Mouse (Mus musculus) limb, embryonic 12.5 days (tissue): ENCODE measurements around the gene Gm21976. TPM values are rescaled to one million over a fixed set of nuclear protein-coding genes. Genes with fewer than 3 reads are reported as not detected.
A peak's percentile ranks its signal among the peaks of the same experiment; 100 is the strongest.

Experiments
- ATAC-seq: fragments of 200-750 bp; cut with Nextera tagmentation; 2 replicates; pipeline ENCODE4 v1.8.0; 2017; ENCODE audit warnings: low read depth, moderate TSS enrichment; ENCODE audit not compliant: insufficient number of reproducible peaks, insufficient read depth, low FRiP score, low TSS enrichment
- H3K27ac ChIP-seq: fragments of 300-500 bp; sonication (generic); 2 replicates; pipeline ENCODE4 v1.5.1; 2016; ENCODE audit warnings: mild to moderate bottlenecking, moderate library complexity
- H3K27me3 ChIP-seq: fragments of 300-500 bp; sonication (generic); 2 replicates; pipeline ENCODE4 v1.6.1; 2016; ENCODE audit warnings: mild to moderate bottlenecking, moderate library complexity
- H3K36me3 ChIP-seq: fragments of 300-500 bp; sonication (generic); 2 replicates; pipeline ENCODE4 v1.6.1; 2016; ENCODE audit warnings: mild to moderate bottlenecking, moderate library complexity
- H3K4me1 ChIP-seq: fragments of 300-500 bp; sonication (generic); replicated peaks from 2 replicates; pipeline ENCODE4 v1.6.1; 2016
- H3K4me2 ChIP-seq: fragments of 300-500 bp; sonication (generic); 2 replicates; pipeline ENCODE4 v1.6.1; 2016; ENCODE audit warnings: mild to moderate bottlenecking, moderate library complexity
- H3K4me3 ChIP-seq: fragments of 300-500 bp; sonication (generic); replicated peaks from 2 replicates; pipeline ENCODE4 v1.5.1; 2016; ENCODE audit warnings: mild to moderate bottlenecking
- H3K9ac ChIP-seq: fragments of 300-500 bp; sonication (generic); replicated peaks from 2 replicates; pipeline ENCODE4 v1.6.1; 2016; ENCODE audit warnings: mild to moderate bottlenecking, moderate library complexity
- H3K9me3 ChIP-seq: fragments of 300-500 bp; sonication (generic); 2 replicates; pipeline ENCODE4 v1.6.1; 2016; ENCODE audit warnings: mild to moderate bottlenecking, moderate library complexity
- WGBS: fragments of 180-500 bp; shearing (Covaris S2); methylation state at CpG from one replicate; pipeline ENCODE4 v1.1.7; 2016; 5-methylcytosine and 5-hydroxymethylcytosine counted together
- polyA plus RNA-seq: library from polyadenylated mRNA; unstranded; fragments of >200 nt; fragmentation: Nextera tagmentation; extraction: Ambion mirVana; gene quantifications from 2 replicates; pipeline ENCODE4 v1.2.1, GENCODE M21; 2016

Gm21976 gene
- polyA plus RNA-seq = not detected in 2 replicates

- no peak within 1 kb of the TSS for H3K27ac ChIP-seq
- no peaks in the 10 kb centered on the region for H3K9me3 ChIP-seq
- no peak for ATAC-seq
- H3K4me1 ChIP-seq = no peaks in the 10 kb centered on the region
- no peak within 1 kb of the TSS for H3K9ac ChIP-seq
- H3K27me3 ChIP-seq = no peaks in the 10 kb centered on the region
- peaks cover 7% of the 10 kb centered on the region for H3K36me3 ChIP-seq
- no peak within 1 kb of the TSS for H3K4me3 ChIP-seq
- H3K4me2 ChIP-seq = no peak within 1 kb of the TSS
- 75% methylated on average over 5 of the region's 5 CpGs for WGBS
Measured at GRCm38 (mm10) chr13:98279686-98280085, at the start of gene Gm21976. Gene Gm21976, plus strand, starts transcription at chr13:98279887.

GRCm38 (mm10) chr13:98230511-98230910 lies 49.2 kb upstream of the Gm21976 start:
- H3K9ac ChIP-seq = no peak overlapping the region
- H3K4me2 ChIP-seq = no peak overlapping the region
- H3K27me3 ChIP-seq = no peaks in the 10 kb centered on the region
- no peak overlapping the region for H3K4me3 ChIP-seq
- ATAC-seq = no peak
- H3K27ac ChIP-seq = no peak overlapping the region
- no peaks in the 10 kb centered on the region for H3K9me3 ChIP-seq
- WGBS = 90% methylated on average over 1 of the region's 1 CpGs
- no peaks in the 10 kb centered on the region for H3K4me1 ChIP-seq
- no peaks in the 10 kb centered on the region for H3K36me3 ChIP-seq

GRCm38 (mm10) chr13:98235451-98235850 lies 44.2 kb upstream of the Gm21976 start:
- Histone ChIP-seq H3K9me3 (no peaks in the 10 kb centered on the region), H3K4me3 (no peak overlapping the region), H3K4me2 (no peak overlapping the region), H3K27me3 (no peaks in the 10 kb centered on the region), H3K27ac (no peak overlapping the region), H3K36me3 (no peaks in the 10 kb centered on the region), H3K9ac (no peak overlapping the region), H3K4me1 (no peaks in the 10 kb centered on the region)
- WGBS = 82% methylated on average over 6 of the region's 6 CpGs
- no peak for ATAC-seq

GRCm38 (mm10) chr13:98239978-98240641 lies 39.6 kb upstream of the Gm21976 start:
- Histone ChIP-seq H3K4me3 (no peak overlapping the region), H3K9ac (no peak overlapping the region), H3K9me3 (no peaks in the 10 kb centered on the region), H3K4me1 (no peaks in the 10 kb centered on the region), H3K27ac (no peak overlapping the region), H3K27me3 (no peaks in the 10 kb centered on the region), H3K36me3 (no peaks in the 10 kb centered on the region), H3K4me2 (no peak overlapping the region)
- WGBS = 21% methylated on average over 12 of the region's 12 CpGs
- ATAC-seq = no peak

- Histone ChIP-seq H3K4me3 (no peak overlapping the region), H3K4me2 (no peak overlapping the region), H3K9me3 (no peaks in the 10 kb centered on the region), H3K36me3 (peaks cover 9% of the 10 kb centered on the region; the same call in 1 of the 2 replicates), H3K4me1 (no peaks in the 10 kb centered on the region), H3K27ac (no peak overlapping the region), H3K27me3 (no peaks in the 10 kb centered on the region), H3K9ac (no peak overlapping the region)
- ATAC-seq = no peak
- 72% methylated on average over 9 of the region's 9 CpGs for WGBS
Measured at GRCm38 (mm10) chr13:98241531-98242282, 38.0 kb upstream of the Gm21976 start.

GRCm38 (mm10) chr13:98244571-98245350 lies 34.9 kb upstream of the Gm21976 start:
- Histone ChIP-seq H3K27ac (no peak overlapping the region), H3K27me3 (no peaks in the 10 kb centered on the region), H3K4me3 (no peak overlapping the region), H3K4me2 (no peak overlapping the region), H3K36me3 (peaks cover 35% of the 10 kb centered on the region), H3K9me3 (no peaks in the 10 kb centered on the region), H3K9ac (no peak overlapping the region), H3K4me1 (no peaks in the 10 kb centered on the region)
- WGBS = 75% methylated on average over 5 of the region's 5 CpGs
- no peak for ATAC-seq

DNA sequence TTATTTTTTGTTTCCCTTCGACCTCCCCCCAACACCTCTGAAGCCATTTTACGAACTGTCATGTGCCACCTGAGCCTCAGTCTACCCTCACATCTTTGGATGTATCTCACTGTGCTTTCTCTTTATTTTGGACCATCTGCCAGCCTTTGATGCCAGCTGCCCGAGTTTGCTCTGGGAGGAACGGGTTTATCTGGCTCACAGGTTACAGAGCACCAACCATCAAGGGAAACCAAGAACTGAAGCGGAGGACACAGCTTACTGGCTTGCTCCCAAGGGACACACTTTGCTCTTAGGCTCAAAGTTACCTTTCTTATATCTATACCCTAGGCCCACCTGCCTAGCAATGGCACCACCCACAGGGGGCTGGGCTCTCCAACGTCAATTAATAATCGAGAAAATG lies 34.3 kb upstream of the Gm21976 start:
- Histone ChIP-seq H3K27ac (no peak overlapping the region), H3K4me2 (no peak overlapping the region), H3K4me1 (no peaks in the 10 kb centered on the region), H3K4me3 (no peak overlapping the region), H3K9ac (no peak overlapping the region), H3K9me3 (no peaks in the 10 kb centered on the region), H3K27me3 (no peaks in the 10 kb centered on the region), H3K36me3 (peaks cover 41% of the 10 kb centered on the region)
- WGBS = 69% methylated on average over 7 of the region's 7 CpGs
- ATAC-seq = no peak

DNA sequence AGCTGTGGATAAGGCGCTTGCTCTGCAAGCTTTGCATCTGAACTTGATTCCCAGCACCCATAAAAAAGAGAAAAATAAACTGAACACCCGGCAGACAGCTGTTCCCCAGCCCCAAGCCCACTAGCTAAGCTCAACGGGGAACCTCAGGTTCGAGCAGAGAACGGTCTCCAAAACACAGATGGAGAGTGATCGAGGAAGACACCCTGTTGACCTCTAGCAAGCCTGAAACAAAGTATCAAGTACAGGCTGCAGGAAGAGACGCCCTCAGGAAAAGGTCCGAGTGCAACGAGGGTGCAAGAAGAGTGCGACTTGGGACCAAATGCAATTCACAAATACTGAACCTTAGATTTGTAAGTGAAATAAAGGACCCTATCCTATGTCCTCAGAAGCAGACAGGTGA lies 30.1 kb upstream of the Gm21976 start:
- Histone ChIP-seq H3K4me3 (no peak overlapping the region), H3K36me3 (peaks cover 82% of the 10 kb centered on the region), H3K9ac (no peak overlapping the region), H3K27ac (no peak overlapping the region), H3K4me2 (no peak overlapping the region), H3K9me3 (no peaks in the 10 kb centered on the region), H3K4me1 (no peaks in the 10 kb centered on the region), H3K27me3 (no peaks in the 10 kb centered on the region)
- 85% methylated on average over 10 of the region's 10 CpGs for WGBS
- ATAC-seq = no peak

DNA sequence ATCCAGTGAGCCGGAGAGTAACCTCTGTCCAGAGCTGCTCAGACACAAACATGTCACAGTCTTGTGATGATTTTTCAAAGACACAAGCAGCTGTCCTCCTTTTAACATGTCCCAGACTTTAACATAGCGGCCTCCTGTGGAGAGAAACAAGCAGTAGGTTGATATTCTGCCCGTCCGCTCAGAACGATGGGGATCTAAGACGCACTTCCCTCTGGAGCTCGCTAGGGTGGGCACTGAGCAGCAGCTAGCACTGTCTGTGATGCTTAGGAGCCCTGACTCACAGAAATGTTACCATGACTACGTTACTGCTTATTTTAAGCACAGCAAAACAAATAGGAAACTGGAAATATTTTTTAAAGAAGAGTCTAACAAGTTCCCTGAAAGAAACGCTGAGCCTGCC lies 24.8 kb upstream of the Gm21976 start:
- Histone ChIP-seq H3K27me3 (no peaks in the 10 kb centered on the region), H3K4me2 (no peak overlapping the region), H3K4me1 (no peaks in the 10 kb centered on the region), H3K9me3 (no peaks in the 10 kb centered on the region), H3K27ac (no peak overlapping the region), H3K9ac (no peak overlapping the region), H3K36me3 (peaks cover 93% of the 10 kb centered on the region), H3K4me3 (no peak overlapping the region)
- 80% methylated on average over 9 of the region's 9 CpGs for WGBS
- no peak for ATAC-seq

GRCm38 (mm10) chr13:98262636-98263457 lies 16.8 kb upstream of the Gm21976 start, which contains the start of the genes Utp15 and Ankra2:
Gene Utp15, minus strand, starts transcription at chr13:98263041.
Gene Ankra2, plus strand, starts transcription at chr13:98263074.
- peak within 1 kb of the TSS; percentile 82 for H3K4me2 ChIP-seq
- no peaks in the 10 kb centered on the region for H3K27me3 ChIP-seq
- peak; percentile 98 for ATAC-seq
- no peaks in the 10 kb centered on the region for H3K9me3 ChIP-seq
- H3K36me3 ChIP-seq = peaks cover 29% of the 10 kb centered on the region
- H3K27ac ChIP-seq = peak within 1 kb of the TSS; percentile 82
- H3K4me3 ChIP-seq = peak within 1 kb of the TSS; percentile 84
- peak within 1 kb of the TSS; percentile 79 for H3K9ac ChIP-seq
- WGBS = under 1% methylated on average over 71 of the region's 71 CpGs
- peaks cover 15% of the 10 kb centered on the region for H3K4me1 ChIP-seq
